ENCODE assay signal across 32 mouse cellular contexts in genomic region chr4:98793486-98793885, GRCm38 (mm10). TPM values are rescaled to one million over a fixed set of nuclear protein-coding genes. Genes with fewer than 3 reads are reported as not detected.
"Had no signal": no experiment of that assay in that cellular context is flagged by ENCODE, and none has a peak within 500 bp of the region (broad histone marks: within the 10 kb centered on the region; RNA-seq: fewer than 3 reads in every experiment).

No protein-coding gene starts in this region.

- H3K4me2 ChIP-seq: heart, embryonic 11.5 days; heart, embryonic 13.5 days; heart, embryonic 15.5 days; hindbrain, embryonic 13.5 days; hindbrain, embryonic 15.5 days; intestine, embryonic 15.5 days; limb, embryonic 12.5 days; liver, embryonic 11.5 days; liver, embryonic 13.5 days; liver, embryonic 15.5 days had no signal

- H3K27me3 ChIP-seq: heart, embryonic 15.5 days; hindbrain, embryonic 13.5 days; hindbrain, embryonic 15.5 days; intestine, embryonic 15.5 days; limb, embryonic 12.5 days; liver, embryonic 13.5 days; liver, embryonic 15.5 days had no signal

- DNase-seq: gastrocnemius, adult 2 months; gastrocnemius, postnatal 10 days; gastrocnemius, postnatal 25 days; heart, adult 18-20 months; heart, postnatal 14 days; heart, postnatal 36 days; kidney, adult 18-20 months; kidney, adult 8-10 months; kidney, postnatal 10 days; kidney, postnatal 25 days; kidney, postnatal 4 days; liver; liver, embryonic 13.5 days had no signal

- H3K36me3 ChIP-seq: heart, embryonic 13.5 days; heart, embryonic 15.5 days; hindbrain, embryonic 13.5 days; hindbrain, embryonic 15.5 days; intestine, embryonic 15.5 days; limb, embryonic 12.5 days; liver, embryonic 13.5 days; liver, embryonic 15.5 days had no signal

- H3K4me3 ChIP-seq: gastrocnemius, adult 2 months; heart, embryonic 13.5 days; heart, embryonic 15.5 days; hindbrain, embryonic 13.5 days; hindbrain, embryonic 15.5 days; intestine, embryonic 15.5 days; layer of hippocampus, adult 2 months; left cerebral cortex, adult 2 months; limb, embryonic 10.5 days; limb, embryonic 12.5 days; liver, embryonic 13.5 days; liver, embryonic 15.5 days had no signal

RNA-seq across cellular contexts. Expression of gene Kank4, which starts 23.9 kb away (rescaled TPM):
- polyA plus RNA-seq: inflammation-experienced regulatory T-cells, adult 6 months had no signal

RNA-seq across cellular contexts. Expression of gene I0C0044D17Rik, which starts 30.2 kb away (rescaled TPM):
- polyA plus RNA-seq: heart, embryonic 11.5 days; heart, embryonic 13.5 days; heart, embryonic 15.5 days; heart, postnatal 0 days; hindbrain, embryonic 11.5 days; hindbrain, embryonic 13.5 days; hindbrain, embryonic 15.5 days; inflammation-experienced regulatory T-cells, adult 6 months; intestine, embryonic 15.5 days; intestine, postnatal 0 days; kidney, embryonic 14.5 days; kidney, embryonic 16.5 days; limb, embryonic 10.5 days; limb, embryonic 12.5 days; limb, embryonic 14.5 days; liver, embryonic 11.5 days; liver, embryonic 13.5 days; liver, embryonic 15.5 days had no signal
